Mouse (Mus musculus): ENCODE results near the gene Spin2d.
"Not testable (repeated sequence)": the region's sequence is repeated elsewhere in the genome, so short reads cannot be mapped to it uniquely, and the experiment has no call there.

Spin2d gene

GRCm38 (mm10) chrX:73176889-73177288, at the start of gene Spin2d:
Spin2d (minus strand) TSS chrX:73176989.
- DNase-seq (ENCODE audit: low spot score in 2 of 2): not testable (repeated sequence)

DNA sequence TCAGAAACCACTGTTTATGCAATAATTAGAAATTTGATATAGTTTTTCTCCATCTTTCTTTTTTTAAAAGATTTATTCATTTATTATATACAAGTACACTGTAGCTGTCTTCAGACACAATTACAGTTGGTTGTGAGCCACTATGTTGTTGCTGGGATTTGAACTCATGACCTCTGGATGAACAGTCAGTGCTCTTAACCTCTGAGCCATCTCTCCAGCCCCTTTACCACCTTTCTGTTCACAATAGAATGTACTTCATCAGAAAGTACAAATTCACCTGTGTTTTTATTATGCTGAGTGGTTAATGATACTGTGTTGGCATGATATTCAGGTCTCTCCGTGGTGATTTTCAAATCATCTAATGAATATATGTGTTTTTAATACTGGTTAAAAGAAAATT, 48.6 kb upstream of the Spin2d start:
- DNase-seq (ENCODE audit: low spot score in 2 of 2): no peak

GRCm38 (mm10) chrX:73213819-73214564, 37.2 kb upstream of the Spin2d start, which contains the start of gene Xlr4b:
Xlr4b (plus strand) TSS chrX:73214333.
- DNase-seq (ENCODE audit: low spot score in 2 of 2): not testable (repeated sequence)

GRCm38 (mm10) chrX:73191934-73192333, 15.1 kb upstream of the Spin2d start, which contains the start of gene Xlr3b:
Xlr3b (plus strand) TSS chrX:73192207.
- DNase-seq (ENCODE audit: low spot score in 2 of 2): peak in 1 of 2 experiments; percentile 3

DNA sequence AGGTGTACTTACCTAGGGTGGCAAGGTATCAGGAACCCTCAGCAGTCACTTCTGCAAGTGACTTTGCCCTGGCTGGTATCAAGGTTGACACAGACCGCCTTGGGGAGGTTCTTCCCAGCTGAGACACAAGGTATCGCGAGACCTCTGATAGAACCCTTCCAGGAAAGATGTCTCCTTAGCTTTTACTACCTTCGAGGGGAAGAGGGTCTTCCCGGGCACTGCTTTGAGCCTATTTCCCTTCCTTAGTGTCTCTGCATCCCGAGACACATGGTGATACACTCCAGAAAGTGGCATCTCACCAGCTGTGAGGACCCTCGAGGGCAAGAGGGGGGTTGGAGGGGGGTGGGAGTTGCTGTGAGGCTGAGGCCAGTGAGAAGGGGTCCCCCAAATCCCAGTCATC, 27.4 kb downstream of the Spin2d start, which contains the start of gene DXBay18:
TSS of gene DXBay18 (minus strand) at position 101 of the 400 bp plus-strand sequence.
- not testable (repeated sequence) for DNase-seq (ENCODE audit: low spot score in 2 of 2)

DNA sequence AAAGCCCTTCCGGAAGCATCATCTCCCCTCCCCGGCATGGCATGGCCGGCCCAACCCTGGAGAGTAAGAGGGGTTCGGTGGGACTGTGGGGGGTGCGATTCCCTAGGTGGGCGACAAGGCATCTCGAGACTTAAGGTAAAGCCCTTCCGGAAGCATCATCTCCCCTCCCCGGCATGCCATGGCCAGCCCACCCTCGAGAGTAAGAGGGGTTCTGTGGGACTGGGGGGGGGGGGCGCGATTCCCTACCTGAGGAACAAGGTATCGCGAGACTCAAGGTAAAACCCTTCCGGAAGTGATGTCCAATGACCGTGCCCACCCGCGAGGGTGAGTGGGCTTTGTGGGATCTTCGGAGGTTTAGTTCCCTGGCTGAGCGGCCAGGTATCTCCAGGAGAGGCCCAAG, 28.3 kb downstream of the Spin2d start, which contains the start of gene Xlr5b:
TSS of gene Xlr5b (plus strand) at position 301 of the 400 bp plus-strand sequence.
- DNase-seq (ENCODE audit: low spot score in 2 of 2): not testable (repeated sequence)

GRCm38 (mm10) chrX:73143218-73143618, 33.6 kb downstream of the Spin2d start:
- DNase-seq (ENCODE audit: low spot score in 2 of 2): not testable (repeated sequence)
